8 mouse cellular contexts compared by ENCODE assay signal in the genomic region with DNA sequence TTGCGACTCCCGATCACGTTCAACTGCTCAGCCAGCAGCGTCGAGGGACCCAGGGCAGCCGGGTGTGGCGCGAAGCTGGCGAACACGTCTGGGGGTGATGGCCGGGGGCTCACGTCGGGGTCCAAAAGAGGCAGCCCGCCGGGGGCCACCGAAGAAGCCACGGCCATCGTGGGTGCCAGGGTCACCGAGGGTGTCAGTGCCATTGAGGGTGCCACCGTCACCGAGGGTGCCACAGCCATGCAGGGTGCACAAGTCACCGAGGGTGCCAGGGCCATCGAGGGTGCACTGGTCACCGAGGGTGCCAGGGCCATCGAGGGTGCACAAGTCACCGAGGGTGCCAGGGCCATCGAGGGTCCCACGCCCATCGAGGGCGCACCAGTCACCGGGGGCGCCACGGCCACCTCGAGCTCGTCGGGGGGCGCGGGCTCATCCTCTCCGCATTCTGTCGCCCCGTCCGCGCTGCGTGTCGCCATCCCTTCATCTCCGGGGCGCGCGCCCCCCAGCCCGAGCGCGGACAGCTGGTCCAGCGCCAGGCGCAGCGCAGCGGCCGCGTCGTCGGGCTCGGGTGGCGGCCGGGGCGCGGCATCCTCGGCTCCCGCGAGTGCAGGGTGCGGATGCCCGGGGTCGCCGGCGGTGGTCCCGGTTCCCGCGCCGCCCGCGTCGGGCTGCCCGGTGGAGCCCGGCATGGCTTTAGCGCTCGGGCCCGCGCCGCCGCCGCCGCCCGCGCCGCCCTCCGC. TPM values are rescaled to one million over a fixed set of nuclear protein-coding genes. Genes with fewer than 3 reads are reported as not detected.
A peak's percentile ranks its signal among the peaks of the same experiment; 100 is the strongest.
DNase-seq lines count a peak whose midpoint lies in the region; ATAC-seq and TF ChIP-seq lines count a peak whose summit lies in the region.

No protein-coding gene starts in this region.

- TF ChIP-seq EP300 in heart, postnatal 0 days (IDR thresholded peaks at IDR 0.05; ENCODE audit: low read depth): no peak

- H3K4me2 ChIP-seq in lung, embryonic 15.5 days: peak overlapping the region; percentile 98
- peak overlapping the region; percentile 94 for H3K4me2 ChIP-seq in heart, postnatal 0 days (ENCODE audit: low read depth, low read length)
- peak overlapping the region; percentile 85 for H3K4me2 ChIP-seq in lung, embryonic 16.5 days (ENCODE audit: low read depth, low read length)

- peak overlapping the region; percentile 90 for H3K4me3 ChIP-seq in lung, embryonic 15.5 days
- peak overlapping the region; percentile 65 for H3K4me3 ChIP-seq in heart, postnatal 0 days (ENCODE audit: low read depth, low read length)
- H3K4me3 ChIP-seq in lung, embryonic 16.5 days (ENCODE audit: low read length): peak overlapping the region; percentile 84

- no peak; the same call in 1 of the 2 replicates for ATAC-seq in lung, embryonic 15.5 days (ENCODE audit: borderline replicate concordance, extremely low read depth, low FRiP score, low TSS enrichment)
- peak; percentile 21 for ATAC-seq in heart, postnatal 0 days (ENCODE audit: insufficient read depth, low read depth)
- ATAC-seq in lung, embryonic 16.5 days (ENCODE audit: low read depth): peak; percentile 18

- WGBS in lung, embryonic 15.5 days: under 1% methylated on average over 51 of the region's 94 CpGs
- under 1% methylated on average over 47 of the region's 94 CpGs for WGBS in heart, postnatal 0 days
- WGBS in lung, embryonic 16.5 days: under 1% methylated on average over 53 of the region's 94 CpGs

- H3K36me3 ChIP-seq in lung, embryonic 15.5 days: peaks cover 28% of the 10 kb centered on the region
- H3K36me3 ChIP-seq in heart, postnatal 0 days (replicated peaks; ENCODE audit: control insufficient read depth, insufficient read depth, low read length): peaks cover 24% of the 10 kb centered on the region
- peaks cover 18% of the 10 kb centered on the region for H3K36me3 ChIP-seq in lung, embryonic 16.5 days (ENCODE audit: control insufficient read depth, insufficient read depth, low read length)

- DNase-seq in adrenal gland, adult 2 months: peak; percentile 56
- DNase-seq in adrenal gland, postnatal 4 days (ENCODE audit: low spot score in 2 of 2): no peak
- DNase-seq in lung, postnatal 36 days: no peak
- DNase-seq in heart, postnatal 0 days (ENCODE audit: low spot score): no peak
- DNase-seq in testis, postnatal 10 days (ENCODE audit: low spot score): peak; percentile 73
- DNase-seq in embryo, embryonic 10 days (ENCODE audit: low spot score): no peak

- H3K9me3 ChIP-seq in lung, embryonic 15.5 days: no peaks in the 10 kb centered on the region
- no peaks in the 10 kb centered on the region for H3K9me3 ChIP-seq in heart, postnatal 0 days (replicated peaks; ENCODE audit: control insufficient read depth, low read length)
- H3K9me3 ChIP-seq in lung, embryonic 16.5 days (ENCODE audit: control insufficient read depth, low read length): no peaks in the 10 kb centered on the region

- H3K27ac ChIP-seq in lung, embryonic 15.5 days: peak overlapping the region; percentile 85
- peak overlapping the region; percentile 79 for H3K27ac ChIP-seq in heart, postnatal 0 days (ENCODE audit: low read depth)
- H3K27ac ChIP-seq in lung, embryonic 16.5 days (ENCODE audit: low read length): peak overlapping the region; percentile 92

- no peaks in the 10 kb centered on the region for H3K27me3 ChIP-seq in lung, embryonic 15.5 days
- H3K27me3 ChIP-seq in heart, postnatal 0 days (ENCODE audit: control insufficient read depth, insufficient read depth, low read length): no peaks in the 10 kb centered on the region
- no peaks in the 10 kb centered on the region for H3K27me3 ChIP-seq in lung, embryonic 16.5 days (ENCODE audit: control insufficient read depth, insufficient read depth, low read depth, low read length)

- no peak for TF ChIP-seq CTCF in heart, postnatal 0 days (IDR thresholded peaks at IDR 0.05; ENCODE audit: low read depth)

- H3K9ac ChIP-seq in lung, embryonic 15.5 days: peak overlapping the region; percentile 96
- peak overlapping the region; percentile 90 for H3K9ac ChIP-seq in heart, postnatal 0 days (replicated peaks; ENCODE audit: low read depth, low read length)
- H3K9ac ChIP-seq in lung, embryonic 16.5 days (ENCODE audit: low read length): peak overlapping the region; percentile 87

- peaks cover 32% of the 10 kb centered on the region for H3K4me1 ChIP-seq in lung, embryonic 15.5 days
- H3K4me1 ChIP-seq in heart, postnatal 0 days (ENCODE audit: control insufficient read depth, insufficient read depth): peaks cover 22% of the 10 kb centered on the region
- H3K4me1 ChIP-seq in lung, embryonic 16.5 days (replicated peaks; ENCODE audit: control insufficient read depth, insufficient read depth, low read length): peaks cover 29% of the 10 kb centered on the region

RNA-seq across cellular contexts. Expression of a gene that starts 0.6 kb away (rescaled TPM):
- 10 to 100 TPM; 19.2 to 19.5 TPM for total RNA-seq in adrenal gland, adult 2 months (2021)
- polyA plus RNA-seq in adrenal gland, adult 2 months (2012; rRNA removed): 60.7 and 61.5 TPM in 2 replicates
- 10 to 100 TPM; 25.4 to 26.7 TPM for total RNA-seq in adrenal gland, postnatal 4 days (2021)
- polyA plus RNA-seq in lung, embryonic 15.5 days (2015; fragmentation: Nextera tagmentation; extraction: Ambion mirVana): 7.9 and 9.6 TPM in 2 replicates
- 20.0 and 26.4 TPM in 2 replicates for total RNA-seq in heart, postnatal 0 days (2014; rRNA removed; ENCODE audit: low replicate concordance)
- polyA plus RNA-seq in heart, postnatal 0 days (2015; fragmentation: Nextera tagmentation; extraction: Ambion mirVana): 2.2 and 2.9 TPM in 2 replicates
- polyA plus RNA-seq in lung, embryonic 16.5 days (2015; fragmentation: Nextera tagmentation; extraction: Ambion mirVana): 4.4 and 4.5 TPM in 2 replicates

RNA-seq across cellular contexts. Expression of a gene that starts 12.4 kb away (rescaled TPM):
- 100 to 1,000 TPM; 125 to 146 TPM for total RNA-seq in adrenal gland, adult 2 months (2021)
- 158 and 165 TPM in 2 replicates for polyA plus RNA-seq in adrenal gland, adult 2 months (2012; rRNA removed)
- 100 to 1,000 TPM; 142 to 147 TPM for total RNA-seq in adrenal gland, postnatal 4 days (2021)
- polyA plus RNA-seq in lung, embryonic 15.5 days (2015; fragmentation: Nextera tagmentation; extraction: Ambion mirVana): 276 and 277 TPM in 2 replicates
- total RNA-seq in heart, postnatal 0 days (2014; rRNA removed; ENCODE audit: low replicate concordance): 35.1 and 35.3 TPM in 2 replicates
- polyA plus RNA-seq in heart, postnatal 0 days (2015; fragmentation: Nextera tagmentation; extraction: Ambion mirVana): 75.6 and 78.0 TPM in 2 replicates
- 192 and 204 TPM in 2 replicates for polyA plus RNA-seq in lung, embryonic 16.5 days (2015; fragmentation: Nextera tagmentation; extraction: Ambion mirVana)

RNA-seq across cellular contexts. Expression of a gene that starts 19.7 kb away (rescaled TPM):
- 1,000 to 10,000 TPM in 1 of 2 experiments, 100 to 1,000 TPM in 1; 714 to 1,027 TPM for total RNA-seq in adrenal gland, adult 2 months (2021)
- polyA plus RNA-seq in adrenal gland, adult 2 months (2012; rRNA removed): 2,955 and 2,958 TPM in 2 replicates
- total RNA-seq in adrenal gland, postnatal 4 days (2021): 100 to 1,000 TPM; 535 to 613 TPM
- 628 and 681 TPM in 2 replicates for polyA plus RNA-seq in lung, embryonic 15.5 days (2015; fragmentation: Nextera tagmentation; extraction: Ambion mirVana)
- total RNA-seq in heart, postnatal 0 days (2014; rRNA removed; ENCODE audit: low replicate concordance): 1,589 and 2,020 TPM in 2 replicates
- polyA plus RNA-seq in heart, postnatal 0 days (2015; fragmentation: Nextera tagmentation; extraction: Ambion mirVana): 3,128 and 3,343 TPM in 2 replicates
- 618 and 673 TPM in 2 replicates for polyA plus RNA-seq in lung, embryonic 16.5 days (2015; fragmentation: Nextera tagmentation; extraction: Ambion mirVana)

RNA-seq across cellular contexts. Expression of a gene that starts 30.6 kb away (rescaled TPM):
- total RNA-seq in adrenal gland, adult 2 months (2021): under 1 TPM; 0.14 to 0.45 TPM
- 1.5 and 2.6 TPM in 2 replicates for polyA plus RNA-seq in adrenal gland, adult 2 months (2012; rRNA removed)
- under 1 TPM in 1 of 2 experiments, not detected in 1; 0.36 TPM for total RNA-seq in adrenal gland, postnatal 4 days (2021)
- polyA plus RNA-seq in lung, embryonic 15.5 days (2015; fragmentation: Nextera tagmentation; extraction: Ambion mirVana): 0.74 and 1.0 TPM in 2 replicates
- 1.7 TPM in 1 of 2 replicates, not detected in the other for total RNA-seq in heart, postnatal 0 days (2014; rRNA removed; ENCODE audit: low replicate concordance)
- polyA plus RNA-seq in heart, postnatal 0 days (2015; fragmentation: Nextera tagmentation; extraction: Ambion mirVana): 0.05 TPM in 2 replicates
- 0.48 and 0.52 TPM in 2 replicates for polyA plus RNA-seq in lung, embryonic 16.5 days (2015; fragmentation: Nextera tagmentation; extraction: Ambion mirVana)

RNA-seq across cellular contexts. Expression of a gene that starts 38.7 kb away (rescaled TPM):
- total RNA-seq in adrenal gland, adult 2 months (2021): 10 to 100 TPM in 1 of 2 experiments, 1 to 10 TPM in 1; 8.0 to 10.3 TPM
- polyA plus RNA-seq in adrenal gland, adult 2 months (2012; rRNA removed): 35.1 and 41.5 TPM in 2 replicates
- total RNA-seq in adrenal gland, postnatal 4 days (2021): 10 to 100 TPM; 12.8 to 13.2 TPM
- polyA plus RNA-seq in lung, embryonic 15.5 days (2015; fragmentation: Nextera tagmentation; extraction: Ambion mirVana): 2.5 and 3.4 TPM in 2 replicates
- total RNA-seq in heart, postnatal 0 days (2014; rRNA removed; ENCODE audit: low replicate concordance): 18.5 and 34.6 TPM in 2 replicates
- polyA plus RNA-seq in heart, postnatal 0 days (2015; fragmentation: Nextera tagmentation; extraction: Ambion mirVana): 12.6 and 14.6 TPM in 2 replicates
- 4.1 and 8.3 TPM in 2 replicates for polyA plus RNA-seq in lung, embryonic 16.5 days (2015; fragmentation: Nextera tagmentation; extraction: Ambion mirVana)

Comparison
In these comparisons a context has a peak if more than half of its experiments do, and no peak if none do; other contexts are left out.
1. DNase-seq: peak in adrenal gland, adult 2 months (single experiment) and testis, postnatal 10 days (single experiment); none in adrenal gland, postnatal 4 days (0 of 2), lung, postnatal 36 days (single experiment), heart, postnatal 0 days (single experiment) and embryo, embryonic 10 days (single experiment).
2. Peak in every context shown above with its lines, with median percentiles within 50 percentile points of each other: H3K27ac ChIP-seq, H3K4me2 ChIP-seq, H3K4me3 ChIP-seq and H3K9ac ChIP-seq.